Mouse (Mus musculus): ENCODE measurements around the gene Tspyl3.

The Tspyl3 gene

GRCm38 (mm10) chr2:153179126-153179860, 45.9 kb downstream of the Tspyl3 start:
- ATAC-seq (ENCODE audit: insufficient number of reproducible peaks, low FRiP score, low TSS enrichment) = no peak

GRCm38 (mm10) chr2:153177188-153177587, 48.1 kb downstream of the Tspyl3 start:
- no peak for ATAC-seq (ENCODE audit: insufficient number of reproducible peaks, low FRiP score, low TSS enrichment)

GRCm38 (mm10) chr2:153175995-153176570, 49.2 kb downstream of the Tspyl3 start:
- no peak for ATAC-seq (ENCODE audit: insufficient number of reproducible peaks, low FRiP score, low TSS enrichment)
